Mouse (Mus musculus): ENCODE measurements at regions not wholly inside any gene's neighbourhood (a gene's known extent, or its start where the extent isn't known, plus 50 kb on each side); places are given as distances from the start of the nearest gene placed in this dataset.

GRCm38 (mm10) chr2:46230791-46231450, 1113.7 kb upstream of the Zeb2 start:
- TF ChIP-seq NRF1 (IDR thresholded peaks at IDR 0.05; ENCODE audit: insufficient read depth, low read depth, low read length, poor library complexity, severe bottlenecking) (no peak), POLR2A (IDR thresholded peaks at IDR 0.05; ENCODE audit: control insufficient read depth in 1 of 2, insufficient read depth in 1 of 2, low read depth in 1 of 2, low read length in 2 of 2, poor library complexity in 1 of 2) (no peak), CTCF (IDR thresholded peaks at IDR 0.05 in 2 of 3, conservative IDR thresholded peaks at IDR 0.05 in 1 of 3; ENCODE audit: control insufficient read depth in 1 of 3, insufficient read depth in 1 of 3, low read depth in 2 of 3, low read length in 3 of 3, poor library complexity in 1 of 3, severe bottlenecking in 1 of 3) (no peak), TCF12 (IDR thresholded peaks at IDR 0.05; ENCODE audit: low read depth, low read length) (no peak), GABPA (IDR thresholded peaks at IDR 0.05; ENCODE audit: low read depth, low read length) (no peak), ZC3H11A (IDR thresholded peaks at IDR 0.05; ENCODE audit: low read depth, low read length) (no peak)
